Mouse (Mus musculus): ENCODE results near the gene Vmn1r17.

DNA sequence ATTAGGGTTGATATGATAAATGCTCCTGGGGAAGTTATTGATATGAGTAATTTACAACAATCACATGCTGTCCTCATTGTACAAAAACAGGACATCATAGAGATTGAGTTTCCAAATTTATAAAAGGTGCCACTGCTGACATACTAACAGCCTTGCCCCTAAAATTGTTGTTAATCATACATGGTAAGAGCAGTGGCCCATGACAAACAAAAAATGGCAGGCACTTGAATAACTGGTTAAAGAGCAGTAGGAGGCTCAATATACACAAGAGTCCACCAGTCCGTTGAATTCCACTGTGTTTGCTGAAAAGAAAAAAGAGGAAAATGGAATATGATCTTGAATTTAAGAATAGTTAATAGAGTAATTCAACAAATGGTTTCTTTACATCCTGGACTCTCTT is 4.0 kb upstream of the Vmn1r17 start:
- no peak for TF ChIP-seq CTCF (conservative IDR thresholded peaks at IDR 0.05; ENCODE audit: low read length)
- no peak for TF ChIP-seq POU5F1 (IDR thresholded peaks at IDR 0.05; ENCODE audit: borderline replicate concordance, low read length)
- no peak for TF ChIP-seq NANOG (IDR thresholded peaks at IDR 0.05; ENCODE audit: borderline replicate concordance, low read length)

All from E14TG2a.4 (cell line).